Mouse (Mus musculus) induced T-regulatory cell, adult 2 months (primary cell): Measurements from ENCODE around the gene Tirap.
"Not testable (repeated sequence)": the region's sequence is repeated elsewhere in the genome, so short reads cannot be mapped to it uniquely, and the experiment has no call there.

ENCODE experiments used
- DNase-seq: peaks from one replicate; pipeline ENCODE4 v3.0.0-alpha.2; 2012; ENCODE audit warnings: low read depth

Tirap gene

DNA sequence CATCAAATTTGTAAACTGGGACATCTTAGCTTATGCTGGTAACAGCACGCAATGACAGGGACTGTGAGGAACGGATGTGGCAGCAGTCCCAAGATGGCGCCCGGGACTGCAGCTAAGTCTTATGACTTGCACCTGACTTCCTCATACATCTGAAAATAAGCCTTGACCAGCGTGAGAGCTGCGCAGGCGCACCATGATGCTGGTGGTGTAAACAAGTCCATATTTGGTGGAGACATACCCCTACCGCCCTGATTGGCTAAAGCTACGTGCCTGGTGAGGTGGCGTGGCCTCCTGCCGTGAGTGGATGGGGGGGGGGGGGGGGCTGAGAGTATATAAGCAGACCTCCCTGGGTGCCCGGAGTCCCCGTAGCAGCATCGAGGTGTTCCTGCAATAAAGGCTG lies 52.8 kb downstream of the Tirap start:
- not testable (repeated sequence) for DNase-seq

GRCm38 (mm10) chr9:35145829-35146228 lies 54.3 kb downstream of the Tirap start:
- no peak for DNase-seq

DNA sequence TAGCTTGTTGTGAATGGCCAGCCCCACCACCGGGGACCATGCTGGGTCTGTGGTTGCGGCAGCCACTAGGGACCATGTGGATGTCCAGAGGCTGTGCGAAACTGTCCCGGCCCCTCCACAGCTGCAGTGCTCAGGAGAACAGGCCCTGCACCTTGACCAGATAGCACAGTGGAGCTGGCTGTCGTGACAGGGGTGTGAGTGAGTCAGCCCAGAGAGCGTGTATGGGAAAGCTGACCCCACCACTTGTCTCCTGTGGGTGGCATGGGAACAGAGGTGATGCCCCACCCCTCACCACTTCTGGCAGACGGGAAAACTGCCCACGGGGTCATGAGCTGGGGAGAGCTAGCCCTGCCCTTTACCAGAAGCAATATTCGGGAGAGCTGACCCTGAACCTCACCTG lies 55.0 kb downstream of the Tirap start:
- DNase-seq, result no peak

- no peak for DNase-seq
Observed at GRCm38 (mm10) chr9:35142221-35142620, 57.9 kb downstream of the Tirap start.

DNA sequence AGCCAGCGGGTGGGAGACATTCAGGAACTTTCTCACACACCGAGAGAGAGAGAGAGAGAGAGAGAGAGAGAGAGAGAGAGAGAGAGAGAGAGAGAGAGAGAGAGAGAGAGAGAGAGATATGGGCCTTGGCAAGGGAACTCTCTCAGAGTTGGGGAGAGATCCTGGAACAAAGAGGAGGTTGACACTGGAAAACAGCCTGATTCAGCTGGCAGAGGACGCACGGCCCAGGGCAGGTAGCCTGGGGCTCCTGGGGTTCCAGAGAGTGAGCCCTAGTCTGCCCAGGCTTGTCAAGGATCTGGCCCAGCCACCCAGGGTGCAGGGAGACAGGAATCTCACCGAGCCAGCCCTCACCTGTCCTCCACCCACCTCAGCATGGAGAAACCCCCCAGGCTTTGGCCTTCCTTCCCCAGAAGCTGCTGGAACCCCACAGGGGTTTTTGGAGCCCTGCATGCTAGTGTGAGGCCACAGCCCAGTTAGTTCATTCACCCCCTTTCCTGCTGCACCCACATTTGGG lies 60.8 kb downstream of the Tirap start:
- no peak for DNase-seq

- no peak for DNase-seq
Observed at GRCm38 (mm10) chr9:35138029-35138428, 62.1 kb downstream of the Tirap start.

GRCm38 (mm10) chr9:35135575-35135974 lies 64.5 kb downstream of the Tirap start:
- no peak for DNase-seq
